Mouse (Mus musculus) frontal cortex, adult (tissue): Measurements from ENCODE around the gene Rtp4.
A peak's percentile ranks its signal among the peaks of the same experiment; 100 is the strongest.

Experiments
- ATAC-seq: cut with Nextera tagmentation; 2 replicates; pipeline ENCODE4 v1.9.2; 2017; ENCODE audit warnings: mild to moderate bottlenecking, moderate library complexity, mixed read lengths; ENCODE audit not compliant: low TSS enrichment

Rtp4 gene

DNA sequence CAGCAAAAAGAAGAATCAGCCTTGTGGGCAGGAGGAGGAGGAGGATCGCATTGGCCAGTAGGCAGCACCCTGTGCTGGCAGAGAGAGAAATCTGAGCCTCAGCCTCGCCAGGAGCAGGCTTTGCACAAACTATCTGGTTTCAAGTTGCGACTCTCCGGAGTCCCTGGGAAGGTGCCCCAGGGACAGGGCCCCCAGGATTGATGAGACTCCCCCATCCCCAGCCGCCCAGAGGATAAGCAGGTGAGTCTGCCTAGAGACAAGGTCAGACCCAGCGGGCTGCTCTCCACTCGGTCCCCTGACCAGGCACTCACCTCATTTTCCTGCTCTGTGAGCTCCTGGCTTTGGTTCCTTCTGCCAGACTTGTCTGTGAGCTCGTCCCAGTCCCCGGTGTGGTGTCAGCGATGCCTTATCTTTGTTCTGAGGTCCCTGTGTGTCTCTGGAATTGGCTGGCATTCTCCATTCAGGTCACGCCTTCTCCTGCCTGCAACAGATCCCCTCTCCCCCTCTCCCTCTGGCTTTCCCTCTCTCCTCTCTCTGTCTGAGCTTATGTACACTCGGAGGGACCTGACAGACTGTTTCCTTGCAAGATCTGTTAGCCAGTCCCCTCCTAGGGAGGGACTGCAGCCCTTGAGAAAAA, at the start of gene Rtp4, which contains the start of gene Masp1:
Gene Rtp4, plus strand, starts transcription at position 57 of the 637 bp plus-strand sequence.
Gene Masp1, minus strand, starts transcription at position 581 of the 637 bp plus-strand sequence.
- ATAC-seq, result peak; percentile 71

DNA sequence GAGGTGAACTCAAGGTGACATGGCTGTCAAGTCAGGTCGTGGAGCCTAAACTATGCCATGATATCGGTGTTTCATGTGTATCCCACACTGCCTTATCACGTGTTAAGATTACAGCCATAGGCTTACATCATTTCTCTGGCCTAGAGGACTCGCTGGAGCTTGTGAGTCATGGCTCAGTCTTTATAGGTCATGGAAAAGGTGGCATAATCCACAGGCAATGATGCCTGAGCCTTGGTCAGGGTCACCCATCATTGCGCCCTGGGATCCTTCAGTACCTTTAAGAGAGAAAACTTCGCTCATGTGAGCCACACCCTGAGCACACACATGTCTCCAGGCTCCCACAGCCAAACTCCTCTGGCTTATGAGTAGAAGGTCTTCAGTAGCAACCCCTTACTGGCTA, 48.5 kb upstream of the Rtp4 start:
- no peak for ATAC-seq

DNA sequence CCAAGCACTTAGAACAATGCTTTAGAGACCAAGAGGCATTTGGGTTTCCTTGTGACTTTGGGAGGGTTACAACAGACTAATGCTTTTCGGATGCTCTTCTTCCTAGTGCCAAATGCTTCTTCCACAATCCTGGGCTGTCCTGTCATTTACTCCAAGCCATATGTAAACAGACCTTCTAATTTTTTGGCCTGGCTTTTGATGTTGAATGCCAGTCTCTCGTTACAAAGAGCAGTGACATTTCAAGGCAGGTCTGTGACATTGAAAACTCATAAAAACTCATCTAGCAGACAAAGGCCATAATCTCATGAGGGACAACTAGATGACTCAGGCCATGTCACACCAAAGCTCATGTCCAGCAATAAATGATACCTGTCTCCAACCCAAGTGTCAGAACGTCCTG, 48.0 kb upstream of the Rtp4 start:
- no peak for ATAC-seq

DNA sequence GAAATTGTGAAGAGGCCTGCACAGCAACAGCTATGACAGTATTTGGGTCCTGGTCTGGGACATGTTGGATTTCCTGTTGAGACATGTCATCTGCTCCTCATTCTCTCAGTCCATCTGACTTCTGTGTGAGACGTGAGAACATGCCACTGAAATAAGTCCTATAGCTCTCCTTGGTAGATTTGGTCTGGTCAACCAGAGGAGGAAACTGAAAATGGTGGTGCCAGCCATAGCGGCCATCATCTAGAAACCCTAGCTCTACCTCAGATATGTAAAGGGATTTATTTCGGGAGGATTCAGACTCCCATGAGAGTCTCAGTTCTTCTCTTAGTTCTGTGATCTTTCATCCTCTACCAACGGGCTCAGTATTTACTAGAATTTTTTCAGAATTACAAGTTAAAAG, 44.4 kb upstream of the Rtp4 start:
- no peak for ATAC-seq

DNA sequence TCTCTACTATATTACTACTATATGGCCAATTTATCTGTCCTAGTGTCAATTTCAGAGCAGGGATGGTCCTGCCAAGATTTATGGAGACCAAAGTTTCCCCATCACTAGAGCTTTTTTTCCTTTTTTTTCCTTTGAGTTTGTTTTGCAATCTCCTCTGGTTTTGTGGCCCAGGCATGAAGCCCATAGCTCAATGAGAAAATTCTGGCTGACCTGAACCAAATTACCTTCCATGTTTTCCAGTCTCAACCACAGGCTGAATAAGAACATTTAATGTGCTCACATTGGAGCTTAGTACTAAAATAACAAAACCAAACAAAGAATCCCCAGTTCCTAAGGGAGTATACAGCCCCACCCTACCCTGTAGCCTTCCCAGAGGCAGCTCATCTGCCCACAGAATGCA, 43.5 kb upstream of the Rtp4 start:
- no peak for ATAC-seq

DNA sequence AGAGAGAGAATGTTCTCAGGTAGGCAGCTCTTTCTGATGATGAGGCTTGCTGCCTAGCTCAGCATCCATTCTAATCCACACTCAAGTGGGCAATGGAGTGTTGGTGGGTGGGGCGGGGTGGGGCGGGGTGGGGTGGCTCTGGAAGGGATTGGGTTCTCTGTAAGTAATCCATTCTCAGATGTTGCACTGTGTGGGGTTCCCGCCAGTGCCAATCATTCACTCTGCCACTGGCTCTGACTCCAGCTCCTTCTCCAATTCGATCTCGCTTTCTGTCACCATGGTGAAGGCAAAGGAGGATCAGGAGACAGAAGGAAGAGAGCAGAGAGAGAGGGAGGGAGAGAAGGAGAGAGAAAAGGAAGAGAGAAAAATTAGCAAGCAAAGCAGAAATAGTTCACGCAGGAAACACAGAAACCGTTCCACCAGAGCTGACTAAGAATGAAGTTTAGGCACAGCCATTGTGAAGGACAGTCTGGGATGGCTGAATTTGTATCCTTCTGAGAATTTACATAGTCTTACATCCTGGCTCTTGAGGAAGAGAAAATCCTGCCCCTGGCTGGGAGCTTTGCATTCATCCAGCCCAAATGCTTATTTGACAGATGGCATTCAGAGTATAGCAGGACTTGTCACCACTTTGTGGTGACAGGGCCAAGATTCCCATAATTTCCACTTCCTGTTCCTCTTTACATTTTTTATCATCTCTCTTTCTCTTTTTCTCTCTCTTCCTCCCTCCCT, 40.1 kb upstream of the Rtp4 start:
- ATAC-seq, result no peak

DNA sequence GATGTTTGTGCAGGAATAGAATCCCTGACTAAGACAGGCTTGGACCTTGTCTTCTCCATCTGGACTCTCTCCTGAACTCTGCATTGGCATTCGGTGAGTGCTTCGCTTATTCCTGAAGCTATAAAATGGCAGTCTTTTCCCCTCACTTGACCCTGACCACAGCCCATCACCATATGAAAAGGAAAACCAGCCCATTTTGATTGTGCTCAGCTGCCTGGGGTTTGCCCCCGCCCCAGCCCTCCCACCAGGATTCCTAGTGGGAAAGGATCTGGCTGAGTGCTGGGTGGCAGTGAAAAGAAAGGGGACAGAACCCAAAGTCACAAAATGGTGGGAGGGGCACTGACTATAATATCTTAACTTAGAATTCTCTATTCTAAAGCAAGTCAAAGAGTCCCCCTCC, 37.9 kb upstream of the Rtp4 start:
- no peak for ATAC-seq

DNA sequence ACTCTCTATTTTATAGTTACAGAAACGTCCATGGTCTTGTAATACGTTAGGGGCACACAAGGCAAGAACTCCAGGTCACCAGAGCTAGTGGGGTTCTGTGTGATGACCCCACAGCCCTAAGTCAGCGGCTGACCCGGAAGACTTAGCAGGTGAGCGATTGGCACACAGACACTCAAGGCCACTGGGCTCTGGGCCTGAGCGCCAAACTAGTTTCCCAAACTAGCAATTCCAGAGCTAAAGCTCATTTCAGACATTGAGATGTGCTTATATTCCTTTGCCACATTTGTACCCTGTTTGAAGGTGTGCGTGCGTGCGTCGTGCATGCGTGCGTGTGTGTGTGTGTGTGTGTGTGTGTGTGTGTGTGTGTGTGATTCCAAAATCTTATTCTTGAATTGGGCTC, 37.2 kb upstream of the Rtp4 start:
- ATAC-seq, result no peak

DNA sequence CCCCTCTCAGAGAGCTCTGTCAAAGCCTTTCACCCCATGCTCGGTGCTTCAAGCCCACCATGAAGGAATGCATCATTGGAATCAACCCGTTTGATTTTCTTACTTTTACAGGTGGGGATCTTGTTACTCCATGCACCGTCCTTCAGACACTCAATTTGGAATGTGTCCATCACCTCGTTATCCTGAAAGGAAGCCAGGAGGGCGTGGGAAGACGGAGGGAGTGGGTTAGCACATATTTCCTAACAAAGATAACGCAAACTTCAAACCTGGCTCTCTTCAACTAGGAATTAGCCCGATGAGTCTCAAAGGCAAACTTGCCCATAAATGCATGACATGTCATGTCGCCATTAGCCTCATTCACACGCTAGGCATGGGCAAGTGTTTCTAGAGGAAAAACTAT, 36.8 kb upstream of the Rtp4 start:
- no peak for ATAC-seq

DNA sequence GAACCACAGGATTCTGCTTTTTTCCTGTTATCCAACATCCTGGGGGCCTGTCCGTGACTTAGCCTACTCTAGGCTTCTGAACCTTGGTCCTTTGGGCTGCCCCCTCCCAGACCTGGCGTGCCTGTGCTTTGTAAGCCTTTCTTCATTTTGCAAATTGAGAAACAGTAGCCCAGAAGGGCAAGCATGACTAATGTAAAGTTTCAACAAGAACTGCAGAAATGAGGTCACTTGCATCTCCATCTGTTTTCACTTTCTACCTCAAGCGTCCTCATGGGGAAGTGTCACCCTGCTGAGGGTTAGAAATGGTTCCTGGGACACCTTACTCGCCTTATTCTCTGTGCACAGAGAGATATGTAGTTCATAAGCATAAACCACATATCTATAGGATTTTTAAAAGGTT, 27.3 kb upstream of the Rtp4 start:
- peak; percentile 82 for ATAC-seq

DNA sequence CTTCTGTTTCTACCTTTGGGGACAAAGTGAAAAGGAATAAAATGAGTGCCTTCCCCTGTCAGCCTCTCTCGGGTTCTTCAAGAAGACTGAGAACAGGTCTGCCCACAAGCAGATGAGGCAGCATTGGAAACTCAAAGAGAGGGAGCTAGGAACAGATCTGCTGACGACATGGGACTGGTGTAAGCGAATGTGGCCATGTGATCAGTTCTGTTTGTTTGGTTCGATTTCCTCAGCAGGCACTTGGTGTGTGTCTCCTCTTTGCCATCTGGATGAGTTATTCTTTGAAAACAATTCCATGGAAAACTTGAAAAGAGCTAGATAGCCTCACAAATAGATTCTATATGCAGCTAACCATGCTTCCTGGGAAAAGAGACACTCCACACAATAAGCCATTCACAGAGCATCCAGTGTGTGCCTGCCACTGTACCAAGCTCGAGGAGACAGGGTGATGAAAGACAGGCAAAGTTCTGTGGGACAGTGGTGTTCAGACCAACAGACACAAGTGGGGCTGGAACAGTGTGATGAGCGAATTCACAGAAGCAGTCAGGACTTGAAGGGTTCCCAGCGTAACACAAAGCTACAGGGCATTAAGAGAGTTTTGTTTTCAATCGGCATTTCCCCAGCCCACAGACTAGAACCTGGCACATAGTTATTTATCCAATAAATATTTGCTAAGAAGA, 23.7 kb upstream of the Rtp4 start:
- no peak for ATAC-seq

DNA sequence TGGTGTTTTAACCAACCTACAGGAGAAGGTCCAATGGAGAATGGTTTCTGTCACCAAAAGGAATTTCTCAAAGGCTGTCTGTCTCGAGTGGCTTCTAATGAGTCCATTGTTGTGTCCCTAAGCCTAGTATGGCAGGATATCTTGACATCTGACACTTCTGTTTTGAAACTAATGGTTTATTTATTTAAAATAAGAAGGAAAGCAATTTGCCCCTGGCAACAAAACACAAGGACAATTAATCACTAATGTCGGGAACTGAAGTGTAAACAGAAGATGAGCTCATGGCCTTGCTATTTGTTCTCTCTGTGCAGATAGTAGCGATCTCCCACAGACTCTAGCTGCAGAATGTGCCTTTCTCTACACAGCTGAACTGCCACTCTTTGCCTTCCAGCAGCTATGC, 22.7 kb upstream of the Rtp4 start:
- ATAC-seq, result no peak

DNA sequence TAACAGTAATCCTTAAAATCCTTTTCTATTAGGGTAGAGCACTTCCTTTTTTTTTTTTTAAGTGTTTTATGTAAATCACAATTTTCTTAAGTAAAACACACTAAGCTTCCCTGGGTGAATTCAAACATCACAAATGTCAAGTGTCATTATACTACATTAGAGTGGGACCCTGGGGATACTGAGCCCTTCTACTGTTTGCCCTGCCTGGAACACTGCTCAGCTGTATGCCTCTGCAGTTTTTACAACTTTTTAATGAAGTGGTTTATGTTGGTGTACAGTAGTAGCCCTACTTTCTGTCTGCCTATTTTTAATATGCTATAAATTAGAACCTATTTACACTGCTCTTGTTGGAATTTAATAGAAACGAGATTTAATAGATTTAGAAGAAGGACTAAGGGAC, 22.2 kb upstream of the Rtp4 start:
- no peak for ATAC-seq

DNA sequence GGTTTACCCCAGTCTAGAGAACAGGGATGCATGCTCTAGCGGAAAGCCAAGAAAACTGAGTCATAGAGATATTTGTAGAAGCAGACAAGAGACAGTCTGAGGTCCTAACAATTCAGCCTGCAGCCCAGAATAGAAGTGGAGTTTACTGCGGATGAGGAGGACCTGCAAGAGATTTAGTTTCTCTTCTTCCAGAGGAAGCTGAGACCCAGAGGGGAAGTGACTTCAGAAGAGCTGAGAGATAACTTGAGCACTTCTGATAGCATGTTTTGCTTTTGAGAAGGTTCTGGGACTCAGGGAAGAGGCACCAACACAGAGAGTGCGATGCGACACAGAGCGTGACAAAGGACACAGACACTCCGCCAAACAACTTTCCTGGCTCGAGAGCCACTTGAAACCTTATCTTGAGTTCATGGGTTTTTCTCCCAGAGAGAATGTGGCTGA, 21.4 kb upstream of the Rtp4 start:
- peak; percentile 91 for ATAC-seq

DNA sequence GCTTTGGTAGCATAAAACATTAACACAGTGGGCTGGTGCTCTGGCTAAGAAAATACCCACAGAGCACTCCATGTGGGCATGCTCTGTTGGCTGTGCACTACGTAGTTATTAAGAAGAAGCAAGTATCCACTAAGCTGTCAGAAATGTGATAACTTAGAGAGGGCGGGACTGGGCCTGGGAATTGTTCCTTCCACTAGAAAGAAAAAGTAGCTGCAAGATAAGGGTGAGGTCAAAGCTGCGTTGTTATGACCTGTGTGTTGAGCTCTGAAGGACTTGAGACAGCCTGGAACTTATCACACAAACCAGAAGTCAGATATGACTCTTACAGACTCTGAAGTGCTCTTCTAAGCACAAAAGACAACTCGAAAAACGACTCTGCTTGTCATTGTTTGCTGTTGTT, 19.5 kb upstream of the Rtp4 start:
- no peak for ATAC-seq

DNA sequence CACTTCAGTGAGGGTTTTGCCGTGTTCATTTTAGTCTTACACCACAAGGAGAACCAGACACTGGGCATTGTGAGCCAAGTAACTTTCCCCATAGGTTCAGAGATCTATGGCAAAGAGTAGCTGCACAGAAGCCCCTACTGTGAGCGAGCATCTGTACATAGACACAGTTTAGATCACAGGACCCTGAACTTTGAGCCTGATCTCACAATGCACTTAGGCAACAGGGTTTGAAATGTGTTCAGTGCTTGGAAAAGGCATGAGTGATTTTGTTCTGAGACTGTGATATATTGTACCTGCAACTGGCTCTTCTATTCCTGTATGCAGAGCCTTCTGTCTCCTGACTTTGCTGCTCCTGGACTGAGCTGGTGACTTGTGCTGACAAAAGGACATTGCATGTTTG, 18.8 kb upstream of the Rtp4 start:
- no peak for ATAC-seq

DNA sequence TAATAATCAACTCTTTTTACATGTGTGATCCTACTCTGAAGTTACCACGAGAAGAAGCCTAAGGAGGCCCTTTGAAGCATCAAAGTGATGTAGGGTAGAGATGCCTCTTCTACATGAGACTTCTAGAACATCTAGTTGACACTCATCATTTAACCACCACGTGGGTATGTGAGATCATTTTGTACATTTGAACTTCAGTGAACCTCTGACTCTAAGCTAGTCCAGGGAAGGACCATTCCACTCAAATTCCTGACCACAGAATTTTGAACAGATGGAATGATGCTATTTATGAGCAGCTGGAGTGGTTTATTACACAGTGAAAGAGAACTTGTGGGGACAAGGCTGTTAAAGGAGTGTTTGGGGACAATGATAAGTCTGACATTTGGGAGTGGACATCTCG, 17.6 kb upstream of the Rtp4 start:
- no peak for ATAC-seq

DNA sequence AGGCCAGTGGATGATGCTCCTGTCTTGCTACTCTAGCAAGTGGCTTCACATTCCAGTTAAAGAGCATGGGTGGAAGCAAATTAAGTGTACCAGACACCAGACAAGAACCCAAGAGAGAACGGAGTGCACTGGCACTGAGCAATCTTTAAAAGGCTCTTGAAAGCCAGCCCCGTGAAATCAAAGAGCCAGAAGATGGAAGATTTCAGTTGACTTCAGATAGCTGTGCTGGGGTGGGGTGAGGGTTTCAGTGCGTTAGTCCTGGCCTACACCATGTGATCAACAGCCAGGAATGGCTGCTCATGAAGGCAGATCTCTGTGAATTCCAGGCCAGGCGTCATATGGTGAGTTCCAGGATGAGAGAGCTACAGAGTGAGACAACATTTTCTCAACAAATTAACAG, 16.7 kb upstream of the Rtp4 start:
- ATAC-seq, result no peak

DNA sequence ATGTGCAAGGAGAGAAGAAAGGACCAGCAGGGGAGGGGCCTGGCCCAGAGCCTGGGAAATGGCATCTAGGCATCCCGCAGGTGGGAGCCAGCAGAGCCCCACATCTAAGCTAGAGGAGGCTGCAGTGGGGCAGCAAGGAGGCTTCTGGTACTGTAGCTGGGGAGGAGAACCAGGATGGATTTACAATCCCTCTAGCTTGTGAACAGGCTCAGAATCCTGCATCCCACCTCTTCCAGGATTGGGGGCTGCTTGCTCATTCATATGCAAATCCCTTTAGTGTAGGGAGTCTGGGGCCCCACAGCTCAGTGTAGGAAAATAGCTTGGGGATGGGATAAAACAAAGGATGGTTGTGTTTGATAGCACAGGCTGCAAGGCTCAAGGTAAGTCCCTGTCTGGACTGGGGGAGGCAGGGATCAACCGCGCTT, 15.8 kb upstream of the Rtp4 start:
- ATAC-seq, result no peak

DNA sequence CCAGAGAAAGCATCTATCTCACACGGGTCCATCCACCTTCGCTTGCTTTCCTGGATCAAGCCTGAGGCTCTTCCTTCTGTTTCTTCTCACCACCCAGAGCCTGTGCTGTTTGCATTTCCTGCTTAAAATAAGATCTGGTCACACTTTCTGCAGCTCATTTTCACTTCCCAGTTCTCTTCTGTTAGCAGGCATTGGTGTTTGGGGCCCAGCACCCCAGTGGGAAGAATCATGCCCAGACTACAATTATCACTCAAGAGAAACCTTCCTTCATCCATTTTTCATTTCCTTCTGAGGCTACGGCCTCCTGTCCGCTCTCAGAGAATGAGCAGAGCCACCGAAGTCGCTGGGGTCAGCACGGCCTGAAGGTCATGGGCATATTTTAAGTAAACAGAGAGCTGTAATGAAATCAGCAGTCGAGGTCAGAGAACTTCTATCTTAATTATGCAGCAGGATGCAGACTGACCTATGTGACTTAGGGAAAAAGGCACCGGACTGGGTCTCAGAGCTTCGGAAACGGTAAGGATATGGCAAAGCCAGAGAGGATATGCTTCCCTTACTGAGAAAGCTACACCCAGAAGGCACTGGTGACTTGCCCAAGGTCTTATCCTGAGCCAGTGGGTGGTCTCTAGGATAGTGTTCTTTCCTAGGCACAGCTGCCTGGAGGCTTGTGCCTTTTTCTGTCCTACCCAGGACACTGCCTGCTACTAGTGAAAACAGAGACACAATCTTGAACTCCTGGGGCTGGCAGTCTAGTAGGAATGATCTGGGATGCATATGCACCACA, 14.0 kb upstream of the Rtp4 start:
- ATAC-seq, result peak; percentile 92

DNA sequence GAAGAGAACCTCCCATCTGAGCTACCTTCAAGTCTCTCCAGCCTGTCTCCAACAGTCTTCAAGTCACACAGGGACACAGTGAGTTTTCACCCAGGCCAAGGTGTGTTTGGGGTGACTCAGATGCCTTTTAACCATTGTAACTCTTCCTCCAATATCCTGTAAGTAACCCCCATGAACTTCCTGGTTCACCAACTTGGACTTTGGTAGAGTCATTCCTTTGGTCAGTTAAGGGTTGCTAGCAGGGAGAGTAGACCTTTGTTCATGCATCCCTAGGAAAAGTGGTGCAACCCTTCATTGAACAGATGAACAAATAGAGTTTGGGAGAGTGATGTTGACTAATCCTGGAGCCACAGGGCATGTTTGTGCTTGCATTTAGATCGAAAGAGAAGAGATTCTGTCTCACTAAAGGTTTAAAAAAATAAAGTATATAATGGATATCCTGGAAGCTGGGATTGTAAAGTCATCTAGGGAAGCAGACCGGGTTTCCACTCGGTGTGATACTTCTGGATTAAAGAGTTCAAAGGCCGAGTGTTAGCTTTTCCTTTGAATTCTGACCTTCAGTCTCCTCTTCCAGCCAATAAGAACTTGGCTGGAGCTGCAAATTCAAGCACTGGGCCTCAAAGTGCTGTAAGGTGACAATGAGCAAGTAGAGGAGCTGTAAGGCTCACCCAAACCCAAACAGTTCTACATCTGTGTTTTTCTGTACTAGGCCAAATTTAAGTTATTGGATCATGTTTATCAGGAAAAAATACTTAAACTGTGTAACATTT, 8.7 kb upstream of the Rtp4 start:
- no peak for ATAC-seq

DNA sequence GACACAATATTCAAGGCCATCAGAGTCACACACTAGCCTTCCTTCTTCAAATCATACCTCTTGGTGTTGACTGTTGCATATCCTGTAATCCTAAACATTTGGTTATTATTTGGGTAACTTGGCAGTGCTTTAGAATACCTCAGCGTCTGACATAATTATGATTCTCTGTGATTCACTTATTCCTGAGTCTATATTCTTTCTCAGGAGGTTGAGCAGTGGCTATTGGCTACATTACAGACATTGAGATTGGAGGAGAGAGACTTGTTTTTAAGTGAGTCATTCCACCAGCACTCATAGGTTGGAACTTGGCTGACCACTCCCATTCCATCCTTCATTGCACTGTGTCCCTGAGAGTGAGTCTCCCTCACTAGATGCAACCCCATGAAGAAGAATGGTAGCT, 6.7 kb upstream of the Rtp4 start:
- no peak for ATAC-seq
